Mouse (Mus musculus) heart, adult 2 months (tissue): ENCODE results near the gene Eva1a. TPM values are rescaled to one million over a fixed set of nuclear protein-coding genes. Genes with fewer than 3 reads are reported as not detected.

Experiments
- DNase-seq, 2 experiments: peaks; one replicate each; pipeline ENCODE4 v3.0.0; 2021
- H3K27ac ChIP-seq: fragments of 200-600 bp; 2 replicates; pipeline ENCODE4 v1.8.1; 2022
- H3K27me3 ChIP-seq: fragments of 200-500 bp; 2 replicates; pipeline ENCODE4 v1.6.1; 2012; ENCODE audit warnings: mild to moderate bottlenecking, low read length, inconsistent platforms, mixed read lengths; ENCODE audit not compliant: control insufficient read depth, insufficient read depth
- H3K36me3 ChIP-seq: fragments of 200-500 bp; 2 replicates; pipeline ENCODE4 v1.6.1; 2012; ENCODE audit warnings: low read length, inconsistent platforms; ENCODE audit not compliant: control insufficient read depth, insufficient read depth
- H3K4me1 ChIP-seq: fragments of 200-500 bp; 2 replicates; pipeline ENCODE4 v1.6.1; 2011; ENCODE audit warnings: low read length; ENCODE audit not compliant: control insufficient read depth, insufficient read depth
- H3K4me3 ChIP-seq: fragments of 200-600 bp; 2 replicates; pipeline ENCODE4 v1.8.1; 2022
- H3K79me2 ChIP-seq: fragments of 200-500 bp; replicated peaks from 2 replicates; pipeline ENCODE4 v1.6.1; 2012; ENCODE audit warnings: mild to moderate bottlenecking, inconsistent platforms, low read length, moderate library complexity, mixed read lengths; ENCODE audit not compliant: control insufficient read depth, insufficient read depth
- H3K9ac ChIP-seq: fragments of 200-500 bp; 2 replicates; pipeline ENCODE4 v1.6.1; 2012; ENCODE audit warnings: low read depth, mild to moderate bottlenecking, control low read depth, inconsistent platforms, low read length, mixed read lengths
- CTCF ChIP-seq: fragments of 200-600 bp; IDR thresholded peaks from 2 replicates; pipeline ENCODE4 v1.8.1; 2022; ENCODE audit warnings: antibody characterized with exemption, mild to moderate bottlenecking, moderate library complexity
- EP300 ChIP-seq: fragments of 200-500 bp; IDR thresholded peaks from 2 replicates; pipeline ENCODE4 v1.6.1; 2011; ENCODE audit warnings: low read depth, low read length, control low read depth; ENCODE audit not compliant: insufficient read depth
- POLR2A ChIP-seq: fragments of 200-500 bp; IDR thresholded peaks from 2 replicates; pipeline ENCODE4 v1.6.1; 2011; ENCODE audit warnings: mild to moderate bottlenecking, low read depth, low read length, control low read depth; ENCODE audit not compliant: insufficient read depth
- WGBS: fragments of 180-500 bp; shearing (Covaris S2); methylation state at CpG from one replicate; pipeline ENCODE4 v1.1.7; 2018; 5-methylcytosine and 5-hydroxymethylcytosine counted together
- intact Hi-C: fragments of 180-260 bp; cut with DNase I; formaldehyde crosslinking; loops from one replicate; pipeline ENCODE4 v1.15.1; 2025
- polyA plus RNA-seq: library from polyadenylated mRNA; depleted of rRNA; stranded (reverse); fragments of >200 nt; gene quantifications from 2 replicates; pipeline ENCODE4 v1.2.3, GENCODE M21; 2012
- total RNA-seq, 2 experiments: library from RNA; stranded (reverse); gene quantifications; 2 replicates each; pipeline ENCODE4 v1.2.3; 2021

Gene Eva1a
- total and polyA plus RNA-seq, 3 experiments = 1.8 to 2.4 (median 2.0) TPM

GRCm38 (mm10) chr6:82119322-82120162 is 78.7 kb downstream of the Eva1a start:
- 0 out of 2 replicates have a peak, but pooled peaks cover 2% of the 10 kb centered on the region for H3K4me1 ChIP-seq
- peak; percentile 40 to 61 for DNase-seq
- 24% methylated on average over 16 of the region's 16 CpGs for WGBS
- no peaks in the 10 kb centered on the region for H3K36me3 ChIP-seq
- H3K79me2 ChIP-seq = no peaks in the 10 kb centered on the region
- no peaks in the 10 kb centered on the region for H3K27me3 ChIP-seq
- intact Hi-C loops = loop anchor here (1.0 to 2.0 kb wide), 3 partner anchors 79 to 143 kb away; partner anchors contain the start of gene Eva1a
- no peak overlapping the region for H3K9ac ChIP-seq
- peak overlapping the region; percentile 20; the same call in 1 of the 2 replicates for H3K4me3 ChIP-seq
- TF ChIP-seq POLR2A (no peak), CTCF (peak; percentile 70), EP300 (no peak)
- peak overlapping the region; percentile 31; the same call in 1 of the 2 replicates for H3K27ac ChIP-seq

GRCm38 (mm10) chr6:82125134-82125533 is 84.3 kb downstream of the Eva1a start:
- intact Hi-C loops = no loop called here
- no peak overlapping the region for H3K27ac ChIP-seq
- WGBS = 46% methylated on average over 2 of the region's 2 CpGs

GRCm38 (mm10) chr6:82127827-82128226 is 87.0 kb downstream of the Eva1a start:
- H3K27ac ChIP-seq = no peak overlapping the region
- no peak for TF ChIP-seq CTCF
- TF ChIP-seq POLR2A = no peak
- TF ChIP-seq EP300 = no peak
- no peaks in the 10 kb centered on the region for H3K36me3 ChIP-seq
- intact Hi-C loops = no loop called here
- H3K27me3 ChIP-seq = no peaks in the 10 kb centered on the region
- 55% methylated on average over 9 of the region's 9 CpGs for WGBS
- no peaks in the 10 kb centered on the region for H3K79me2 ChIP-seq
- DNase-seq = no peak
- H3K9ac ChIP-seq = no peak overlapping the region
- H3K4me1 ChIP-seq = no peaks in the 10 kb centered on the region
- H3K4me3 ChIP-seq = no peak overlapping the region

More at GRCm38 (mm10) chr6:82125134-82125533, 84.3 kb downstream of the Eva1a start:
- TF ChIP-seq POLR2A (no peak), CTCF (no peak), EP300 (no peak)
- no peaks in the 10 kb centered on the region for H3K4me1 ChIP-seq
- H3K27me3 ChIP-seq = no peaks in the 10 kb centered on the region
- DNase-seq = no peak
- no peaks in the 10 kb centered on the region for H3K36me3 ChIP-seq
- no peaks in the 10 kb centered on the region for H3K79me2 ChIP-seq
- H3K9ac ChIP-seq = no peak overlapping the region
- H3K4me3 ChIP-seq = no peak overlapping the region

GRCm38 (mm10) chr6:82129630-82130217 is 88.9 kb downstream of the Eva1a start:
- no peaks in the 10 kb centered on the region for H3K4me1 ChIP-seq
- TF ChIP-seq EP300 (no peak), CTCF (no peak), POLR2A (no peak)
- H3K27ac ChIP-seq = no peak overlapping the region
- H3K9ac ChIP-seq = no peak overlapping the region
- DNase-seq = no peak
- H3K27me3 ChIP-seq = no peaks in the 10 kb centered on the region
- intact Hi-C loops = no loop called here
- H3K4me3 ChIP-seq = no peak overlapping the region
- no peaks in the 10 kb centered on the region for H3K36me3 ChIP-seq
- WGBS = 68% methylated on average over 9 of the region's 9 CpGs
- H3K79me2 ChIP-seq = no peaks in the 10 kb centered on the region

GRCm38 (mm10) chr6:82132876-82133591 is 92.2 kb downstream of the Eva1a start:
- intact Hi-C loops = no loop called here

More at GRCm38 (mm10) chr6:82132876-82133591, 92.2 kb downstream of the Eva1a start:
- Histone ChIP-seq H3K27ac (no peak overlapping the region), H3K36me3 (no peaks in the 10 kb centered on the region), H3K9ac (no peak overlapping the region), H3K4me1 (no peaks in the 10 kb centered on the region), H3K79me2 (no peaks in the 10 kb centered on the region), H3K4me3 (no peak overlapping the region), H3K27me3 (no peaks in the 10 kb centered on the region)
- 52% methylated on average over 13 of the region's 13 CpGs for WGBS
- no peak for TF ChIP-seq POLR2A
- no peak for TF ChIP-seq EP300
- no peak for TF ChIP-seq CTCF
- no peak for DNase-seq
